In genomic region chr6:121523882-121524612, GRCm38 (mm10) we compare ENCODE assay signal across 15 mouse cellular contexts. TPM values are rescaled to one million over a fixed set of nuclear protein-coding genes. Genes with fewer than 3 reads are reported as not detected.
DNase-seq lines count a peak whose midpoint lies in the region; ATAC-seq lines count a peak whose summit lies in the region.
"Had no signal": no experiment of that assay in that cellular context is flagged by ENCODE, and none has a peak within 500 bp of the region (broad histone marks: within the 10 kb centered on the region; RNA-seq: fewer than 3 reads in every experiment).

No protein-coding gene starts in this region.

- peaks cover 17% of the 10 kb centered on the region for H3K4me1 ChIP-seq in heart, embryonic 13.5 days
- H3K4me1 ChIP-seq: liver, embryonic 15.5 days; megakaryocyte, embryonic 14.5 days had no signal

- peak; percentile 4 for DNase-seq in embryo, embryonic 9.5 days (ENCODE audit: extremely low spot score)
- DNase-seq in embryo, embryonic 11 days = no peak
- peak; percentile 38 for DNase-seq in testis, postnatal 10 days (ENCODE audit: low spot score)
- DNase-seq in testis, postnatal 14 days (ENCODE audit: low spot score) = no peak
- DNase-seq in kidney, postnatal 36 days = peak; percentile 16 to 30
- no peak for DNase-seq in lung, postnatal 4 days
- DNase-seq: right cerebral cortex, postnatal 4 days had no signal

- H3K27ac ChIP-seq in heart, embryonic 13.5 days (replicated peaks) = peak overlapping the region; percentile 63
- H3K27ac ChIP-seq: forebrain, embryonic 10.5 days; liver, embryonic 15.5 days; neural tube, embryonic 12.5 days had no signal

- H3K4me2 ChIP-seq in heart, embryonic 13.5 days = peak overlapping the region; percentile 39; the same call in 1 of the 2 replicates
- H3K4me2 ChIP-seq: liver, embryonic 15.5 days; neural tube, embryonic 12.5 days had no signal

- H3K9me3 ChIP-seq in heart, embryonic 13.5 days = no peaks in the 10 kb centered on the region
- H3K9me3 ChIP-seq: forebrain, embryonic 10.5 days; liver, embryonic 15.5 days; megakaryocyte, embryonic 14.5 days; neural tube, embryonic 12.5 days had no signal

- peak; percentile 10; the same call in 1 of the 2 replicates for ATAC-seq in heart, embryonic 13.5 days (ENCODE audit: extremely low read depth, insufficient number of reproducible peaks, low FRiP score, low TSS enrichment)
- no peak for ATAC-seq in erythroblast, adult 5-6 weeks (replicated peaks; ENCODE audit: low FRiP score, poor library complexity, severe bottlenecking)

- WGBS in heart, embryonic 13.5 days = 45% methylated on average over 11 of the region's 11 CpGs

- no peak overlapping the region for H3K9ac ChIP-seq in heart, embryonic 13.5 days
- H3K9ac ChIP-seq: liver, embryonic 15.5 days; neural tube, embryonic 12.5 days had no signal

- H3K36me3 ChIP-seq in heart, embryonic 13.5 days = no peaks in the 10 kb centered on the region
- H3K36me3 ChIP-seq: forebrain, embryonic 10.5 days; liver, embryonic 15.5 days; neural tube, embryonic 12.5 days had no signal

- H3K4me3 ChIP-seq in heart, embryonic 13.5 days = no peak overlapping the region
- H3K4me3 ChIP-seq: forebrain, embryonic 10.5 days; liver, embryonic 15.5 days; megakaryocyte, embryonic 14.5 days; neural tube, embryonic 12.5 days had no signal

- H3K27me3 ChIP-seq in heart, embryonic 13.5 days (replicated peaks) = peaks cover 8% of the 10 kb centered on the region
- H3K27me3 ChIP-seq: liver, embryonic 15.5 days; neural tube, embryonic 12.5 days had no signal

RNA-seq across cellular contexts. Expression of gene Iqsec3, which starts 50.6 kb away (rescaled TPM):
- 0.01 TPM in 1 of 2 replicates, not detected in the other for polyA plus RNA-seq in heart, embryonic 13.5 days (2015; fragmentation: Nextera tagmentation; extraction: Ambion mirVana)
- 0.58 TPM in 1 of 2 replicates, not detected in the other for total RNA-seq in erythroblast, adult 5-6 weeks (2015; ENCODE audit: low replicate concordance)
- 0.14 TPM in 1 of 2 replicates, not detected in the other for total RNA-seq in erythroblast, adult 5-6 weeks (2017; ENCODE audit: low replicate concordance)
- total RNA-seq: CH12.LX had no signal
- polyA plus RNA-seq: liver, embryonic 15.5 days; thymus, postnatal 0 days had no signal

Comparison
In these comparisons a context has a peak if more than half of its experiments do, and no peak if none do; other contexts are left out.
1. DNase-seq: peak in embryo, embryonic 9.5 days (single experiment), testis, postnatal 10 days (single experiment) and kidney, postnatal 36 days (2 of 2); none in embryo, embryonic 11 days (single experiment), testis, postnatal 14 days (single experiment) and lung, postnatal 4 days (0 of 2).